Comparison of ENCODE assay signal across 18 mouse cellular contexts in genomic region chr10:34229491-34229890, GRCm38 (mm10).
"Had no signal": no experiment of that assay in that cellular context is flagged by ENCODE, and none has a peak within 500 bp of the region (broad histone marks: within the 10 kb centered on the region; RNA-seq: fewer than 3 reads in every experiment).

No protein-coding gene starts in this region.

- H3K4me3 ChIP-seq: liver, embryonic 15.5 days; midbrain, embryonic 10.5 days; midbrain, embryonic 12.5 days; myocyte; neural tube, embryonic 13.5 days; neural tube, embryonic 15.5 days; stomach, embryonic 15.5 days had no signal

- H3K4me1 ChIP-seq: liver, embryonic 15.5 days; midbrain, embryonic 12.5 days; neural tube, embryonic 13.5 days; neural tube, embryonic 15.5 days; stomach, embryonic 15.5 days had no signal

- H3K36me3 ChIP-seq: liver, embryonic 15.5 days; midbrain, embryonic 10.5 days; midbrain, embryonic 12.5 days; neural tube, embryonic 13.5 days; neural tube, embryonic 15.5 days; stomach, embryonic 15.5 days had no signal

- H3K27ac ChIP-seq: liver, embryonic 15.5 days; macrophage; midbrain, embryonic 10.5 days; midbrain, embryonic 12.5 days; neural tube, embryonic 13.5 days; neural tube, embryonic 15.5 days; stomach, embryonic 15.5 days; stomach, postnatal 0 days had no signal

- H3K9me3 ChIP-seq: liver, embryonic 15.5 days; midbrain, embryonic 10.5 days; midbrain, embryonic 12.5 days; neural tube, embryonic 13.5 days; neural tube, embryonic 15.5 days; stomach, embryonic 15.5 days had no signal

- H3K9ac ChIP-seq: liver, embryonic 15.5 days; liver, postnatal 0 days; lung, embryonic 14.5 days; midbrain, embryonic 12.5 days; neural tube, embryonic 13.5 days; neural tube, embryonic 15.5 days; stomach, embryonic 15.5 days had no signal

- DNase-seq: liver, postnatal 0 days; lung, embryonic 14.5 days; lung, postnatal 10 days; lung, postnatal 36 days; midbrain, embryonic 14.5 days; right cerebral cortex, postnatal 14 days; thymus, adult 2 months; thymus, postnatal 25 days; thymus, postnatal 4 days had no signal

- H3K27me3 ChIP-seq: liver, embryonic 15.5 days; midbrain, embryonic 12.5 days; neural tube, embryonic 13.5 days; neural tube, embryonic 15.5 days; stomach, embryonic 15.5 days had no signal
